ENCODE assay signal across 16 mouse cellular contexts in genomic region chr1:42690024-42690575, GRCm38 (mm10). TPM values are rescaled to one million over a fixed set of nuclear protein-coding genes. Genes with fewer than 3 reads are reported as not detected.
DNase-seq lines count a peak whose midpoint lies in the region; ATAC-seq and TF ChIP-seq lines count a peak whose summit lies in the region.
"Had no signal": no experiment of that assay in that cellular context is flagged by ENCODE, and none has a peak within 500 bp of the region (broad histone marks: within the 10 kb centered on the region; RNA-seq: fewer than 3 reads in every experiment).

No protein-coding gene starts in this region.

- no peak for ATAC-seq in kidney, postnatal 0 days (replicated peaks; ENCODE audit: low FRiP score, low read depth)
- no peak for ATAC-seq in hindbrain, embryonic 15.5 days (ENCODE audit: low FRiP score, low read depth)
- ATAC-seq in neural tube, embryonic 12.5 days (ENCODE audit: low FRiP score, low read depth): no peak
- no peak for ATAC-seq in granulocyte monocyte progenitor cell, adult 5-6 weeks (replicated peaks; ENCODE audit: poor library complexity, severe bottlenecking)
- ATAC-seq in megakaryocyte, adult 5-6 weeks (ENCODE audit: poor library complexity, severe bottlenecking): no peak

- no peaks in the 10 kb centered on the region for H3K9me3 ChIP-seq in kidney, postnatal 0 days (replicated peaks; ENCODE audit: low read length)
- H3K9me3 ChIP-seq in forebrain, embryonic 10.5 days: no peaks in the 10 kb centered on the region
- H3K9me3 ChIP-seq in hindbrain, embryonic 15.5 days: no peaks in the 10 kb centered on the region
- H3K9me3 ChIP-seq in neural tube, embryonic 12.5 days: no peaks in the 10 kb centered on the region

- DNase-seq in kidney, postnatal 0 days (ENCODE audit: low spot score): no peak
- DNase-seq in kidney, postnatal 25 days: no peak
- DNase-seq in forebrain, embryonic 10.5 days (ENCODE audit: extremely low spot score, low spot score): no peak
- no peak for DNase-seq in lung, adult 2 months
- DNase-seq: adrenal gland, adult 2 months; gastrocnemius, postnatal 36 days; heart, postnatal 10 days; kidney, postnatal 36 days had no signal

- no peak for TF ChIP-seq POLR2A in lung, adult 2 months (IDR thresholded peaks at IDR 0.05; ENCODE audit: borderline replicate concordance, extremely low read depth, low read depth, low read length)

- H3K4me1 ChIP-seq in kidney, postnatal 0 days (replicated peaks; ENCODE audit: insufficient read depth, low read length): 0 out of 2 replicates have a peak, but pooled peaks cover 5% of the 10 kb centered on the region
- peaks cover 87% of the 10 kb centered on the region for H3K4me1 ChIP-seq in forebrain, embryonic 10.5 days
- H3K4me1 ChIP-seq in hindbrain, embryonic 15.5 days (replicated peaks): peaks cover 38% of the 10 kb centered on the region
- peaks cover 31% of the 10 kb centered on the region for H3K4me1 ChIP-seq in neural tube, embryonic 12.5 days
- H3K4me1 ChIP-seq in lung, adult 2 months (ENCODE audit: control insufficient read depth, insufficient read depth, low read length): peaks cover 10% of the 10 kb centered on the region; the same call in 1 of the 2 replicates

- no peak overlapping the region for H3K4me2 ChIP-seq in kidney, postnatal 0 days (ENCODE audit: low read length)
- H3K4me2 ChIP-seq in hindbrain, embryonic 15.5 days: peak overlapping the region; percentile 97
- H3K4me2 ChIP-seq in neural tube, embryonic 12.5 days (replicated peaks): peak overlapping the region; percentile 92

- H3K27ac ChIP-seq in kidney, postnatal 0 days: 0 out of 2 replicates have a peak overlapping the region, but pooled peaks have one; percentile 31
- peak overlapping the region; percentile 99 for H3K27ac ChIP-seq in forebrain, embryonic 10.5 days
- peak overlapping the region; percentile 95 for H3K27ac ChIP-seq in hindbrain, embryonic 15.5 days (replicated peaks)
- H3K27ac ChIP-seq in neural tube, embryonic 12.5 days: peak overlapping the region; percentile 32; the same call in 1 of the 2 replicates
- H3K27ac ChIP-seq: liver, embryonic 14.5 days; macrophage had no signal

- H3K27me3 ChIP-seq in kidney, postnatal 0 days (ENCODE audit: insufficient read depth, low read length): peaks cover 57% of the 10 kb centered on the region
- peaks cover 91% of the 10 kb centered on the region for H3K27me3 ChIP-seq in forebrain, embryonic 10.5 days (ENCODE audit: poor library complexity, severe bottlenecking)
- no peaks in the 10 kb centered on the region for H3K27me3 ChIP-seq in hindbrain, embryonic 15.5 days
- no peaks in the 10 kb centered on the region for H3K27me3 ChIP-seq in neural tube, embryonic 12.5 days (replicated peaks)

- no peak overlapping the region for H3K9ac ChIP-seq in kidney, postnatal 0 days (ENCODE audit: low read depth, low read length)
- H3K9ac ChIP-seq in hindbrain, embryonic 15.5 days: peak overlapping the region; percentile 16
- H3K9ac ChIP-seq in neural tube, embryonic 12.5 days: peak overlapping the region; percentile 86
- H3K9ac ChIP-seq: liver, embryonic 14.5 days had no signal

- TF ChIP-seq CTCF in kidney, postnatal 0 days (IDR thresholded peaks at IDR 0.05; ENCODE audit: low read depth): no peak
- TF ChIP-seq CTCF in lung, adult 2 months (IDR thresholded peaks at IDR 0.05; ENCODE audit: insufficient read depth, low read length): no peak

- no peak overlapping the region for H3K4me3 ChIP-seq in kidney, postnatal 0 days (replicated peaks; ENCODE audit: low read depth, low read length)
- peak overlapping the region; percentile 94 for H3K4me3 ChIP-seq in forebrain, embryonic 10.5 days
- H3K4me3 ChIP-seq in hindbrain, embryonic 15.5 days: peak overlapping the region; percentile 54
- H3K4me3 ChIP-seq in neural tube, embryonic 12.5 days: peak overlapping the region; percentile 28
- H3K4me3 ChIP-seq in lung, adult 2 months (replicated peaks; ENCODE audit: extremely low read depth, low read depth, low read length): no peak overlapping the region

- 9% methylated on average over 4 of the region's 4 CpGs for WGBS in kidney, postnatal 0 days
- 2% methylated on average over 4 of the region's 4 CpGs for WGBS in forebrain, embryonic 10.5 days
- 25% methylated on average over 4 of the region's 4 CpGs for WGBS in hindbrain, embryonic 15.5 days
- WGBS in neural tube, embryonic 12.5 days: 4% methylated on average over 4 of the region's 4 CpGs
- 10% methylated on average over 4 of the region's 4 CpGs for WGBS in lung, adult 2 months

- no peaks in the 10 kb centered on the region for H3K36me3 ChIP-seq in kidney, postnatal 0 days (ENCODE audit: insufficient read depth, low read length)
- H3K36me3 ChIP-seq in forebrain, embryonic 10.5 days (replicated peaks): no peaks in the 10 kb centered on the region
- no peaks in the 10 kb centered on the region for H3K36me3 ChIP-seq in hindbrain, embryonic 15.5 days
- no peaks in the 10 kb centered on the region for H3K36me3 ChIP-seq in neural tube, embryonic 12.5 days

RNA-seq across cellular contexts. Expression of gene Pou3f3, which starts 5.5 kb away (rescaled TPM):
- 12.4 and 13.2 TPM in 2 replicates for polyA plus RNA-seq in kidney, postnatal 0 days (2015; fragmentation: Nextera tagmentation; extraction: Ambion mirVana)
- 13.4 and 14.4 TPM in 2 replicates for polyA plus RNA-seq in forebrain, embryonic 10.5 days (2016; fragmentation: Nextera tagmentation; extraction: Ambion mirVana)
- 11.0 and 16.4 TPM in 2 replicates for polyA plus RNA-seq in hindbrain, embryonic 15.5 days (2015; fragmentation: Nextera tagmentation; extraction: Ambion mirVana)
- polyA plus RNA-seq in neural tube, embryonic 12.5 days (2016; fragmentation: Nextera tagmentation; extraction: Ambion mirVana): 17.2 and 17.8 TPM in 2 replicates
- not detected in 2 replicates for total RNA-seq in granulocyte monocyte progenitor cell, adult 5-6 weeks (2014; fragmentation: Nextera tagmentation)
- total RNA-seq in granulocyte monocyte progenitor cell, adult 5-6 weeks (2017): not detected in 2 replicates
- not detected in 2 replicates for total RNA-seq in megakaryocyte, adult 5-6 weeks (2015)
- not detected in 2 replicates for total RNA-seq in megakaryocyte, adult 5-6 weeks (2017)
- 0.06 and 0.07 TPM in 2 replicates for polyA plus RNA-seq in lung, adult 2 months (2012; rRNA removed)
- total RNA-seq: adrenal gland, adult 2 months; gastrocnemius, postnatal 36 days; heart, postnatal 10 days had no signal
- polyA plus RNA-seq: C2C12; macrophage; spleen, adult 2 months had no signal

Comparison
In these comparisons a context has a peak if more than half of its experiments do, and no peak if none do; other contexts are left out.
1. H3K27ac ChIP-seq: peak in every context shown above with its lines; median percentile 99 in forebrain, embryonic 10.5 days; 95 in hindbrain, embryonic 15.5 days; 32 in neural tube, embryonic 12.5 days; 31 in kidney, postnatal 0 days.
2. H3K4me3 ChIP-seq: peak in forebrain, embryonic 10.5 days (single experiment), hindbrain, embryonic 15.5 days (single experiment) and neural tube, embryonic 12.5 days (single experiment); none in kidney, postnatal 0 days (single experiment) and lung, adult 2 months (single experiment).
3. RNA of gene Pou3f3, which starts 5.5 kb away (polyA plus RNA-seq): 17.2 to 17.8 TPM in neural tube, embryonic 12.5 days, 13.4 to 14.4 TPM in forebrain, embryonic 10.5 days, 12.4 to 13.2 TPM in kidney, postnatal 0 days and 11.0 to 16.4 TPM in hindbrain, embryonic 15.5 days; 0.06 to 0.07 TPM in lung, adult 2 months; every median in the first group is over 10 times any median in the second.